Mouse (Mus musculus) left cerebral cortex, postnatal 14 days (tissue): ENCODE results near the gene Pde8b. TPM values are rescaled to one million over a fixed set of nuclear protein-coding genes. Genes with fewer than 3 reads are reported as not detected.

ENCODE experiments used
- DNase-seq, 2 experiments: peaks; one replicate each; pipeline ENCODE4 v3.0.0; 2021 to 2022; ENCODE audit warnings: low spot score in 2 of 2, mixed read lengths in 1 of 2
- intact Hi-C: fragments of 180-260 bp; cut with DNase I; formaldehyde crosslinking; loops from one replicate; pipeline ENCODE4 v1.15.1; 2025
- total RNA-seq, 2 experiments: library from RNA; stranded (reverse); gene quantifications; 2 replicates each; pipeline ENCODE4 v1.2.3; 2021

Gene Pde8b
- total RNA-seq, 2 experiments from 2014 or later, result 109 to 114 TPM

GRCm38 (mm10) chr13:94975828-94976218 is 274.3 kb downstream of the Pde8b start:
- DNase-seq, result no peak
- intact Hi-C loops, result no loop called here

Other genes with a start within 250 kb of the Pde8b start
- 10 to 100 TPM; 16.7 to 17.3 TPM for gene Zbed3, start 73.3 kb upstream of the Pde8b start, total RNA-seq
- gene Aggf1, start 125.0 kb upstream of the Pde8b start, total RNA-seq, result 10 to 100 TPM; 44.4 to 47.0 TPM
- 10 to 100 TPM; 16.8 to 20.2 TPM for gene Crhbp, start 194.6 kb upstream of the Pde8b start, total RNA-seq
- not detected for gene S100z, start 228.4 kb upstream of the Pde8b start, total RNA-seq